Mouse (Mus musculus) heart, postnatal 0 days (tissue): ENCODE data around the gene Ezh1. TPM values are rescaled to one million over a fixed set of nuclear protein-coding genes. Genes with fewer than 3 reads are reported as not detected.
"Not testable (repeated sequence)": the region's sequence is repeated elsewhere in the genome, so short reads cannot be mapped to it uniquely, and the experiment has no call there.

Experiments used
- ATAC-seq: fragments of 200-750 bp; cut with Nextera tagmentation; 2 replicates; pipeline ENCODE4 v1.8.0; 2017; ENCODE audit warnings: low read depth, moderate number of reproducible peaks, moderate library complexity; ENCODE audit not compliant: insufficient read depth
- DNase-seq: peaks from one replicate; pipeline ENCODE4 v3.0.0-alpha.2; 2016; ENCODE audit warnings: low spot score
- H3K27ac ChIP-seq: fragments of 300-500 bp; sonication (generic); 2 replicates; pipeline ENCODE4 v1.5.1; 2014; ENCODE audit warnings: low read depth, mild to moderate bottlenecking
- H3K27me3 ChIP-seq: fragments of 300-500 bp; sonication (generic); 2 replicates; pipeline ENCODE4 v1.6.1; 2014; ENCODE audit warnings: low read length, mixed read lengths; ENCODE audit not compliant: control insufficient read depth, insufficient read depth
- H3K36me3 ChIP-seq: fragments of 300-500 bp; sonication (generic); replicated peaks from 2 replicates; pipeline ENCODE4 v1.6.1; 2014; ENCODE audit warnings: low read length, mixed read lengths; ENCODE audit not compliant: control insufficient read depth, insufficient read depth
- H3K4me1 ChIP-seq: fragments of 300-500 bp; sonication (generic); 2 replicates; pipeline ENCODE4 v1.6.1; 2014; ENCODE audit warnings: antibody characterized with exemption; ENCODE audit not compliant: control insufficient read depth, insufficient read depth
- H3K4me2 ChIP-seq: fragments of 300-500 bp; sonication (generic); 2 replicates; pipeline ENCODE4 v1.6.1; 2014; ENCODE audit warnings: low read depth, mild to moderate bottlenecking, low read length, moderate library complexity
- H3K4me3 ChIP-seq: fragments of 300-500 bp; sonication (generic); 2 replicates; pipeline ENCODE4 v1.5.1; 2014; ENCODE audit warnings: low read depth, low read length
- H3K9ac ChIP-seq: fragments of 300-500 bp; sonication (generic); replicated peaks from 2 replicates; pipeline ENCODE4 v1.6.1; 2014; ENCODE audit warnings: low read depth, low read length, mixed read lengths
- H3K9me3 ChIP-seq: fragments of 300-500 bp; sonication (generic); replicated peaks from 2 replicates; pipeline ENCODE4 v1.6.1; 2016; ENCODE audit warnings: low read length; ENCODE audit not compliant: control insufficient read depth
- CTCF ChIP-seq: IDR thresholded peaks from 2 replicates; pipeline ENCODE4 v1.5.1; 2016; ENCODE audit warnings: antibody characterized with exemption, control low read depth, low read depth
- EP300 ChIP-seq: IDR thresholded peaks from 2 replicates; pipeline ENCODE4 v1.6.1; 2016; ENCODE audit warnings: antibody characterized with exemption, low read depth
- WGBS: fragments of 180-500 bp; shearing (Covaris S2); extraction: QIAGEN DNeasy Blood & Tissue Kit; methylation state at CpG from one replicate; pipeline ENCODE4 v1.1.7; 2014; 5-methylcytosine and 5-hydroxymethylcytosine counted together
- polyA plus RNA-seq: library from polyadenylated mRNA; unstranded; fragments of >200 nt; fragmentation: Nextera tagmentation; extraction: Ambion mirVana; gene quantifications from 2 replicates; pipeline ENCODE4 v1.2.1, GENCODE M21; 2015
- total RNA-seq: library from RNA; depleted of rRNA; stranded (reverse); fragments of >200 nt; gene quantifications from 2 replicates; pipeline ENCODE4 v1.2.3, GENCODE M21; 2014; ENCODE audit warnings: low replicate concordance

The Ezh1 gene
- total and polyA plus RNA-seq, 2 experiments from 2014 or later, result 12.0 to 12.1 TPM

- no peak overlapping the region for H3K9ac ChIP-seq
- no peaks in the 10 kb centered on the region for H3K9me3 ChIP-seq
- ATAC-seq (no peak), DNase-seq (no peak)
- TF ChIP-seq CTCF (no peak), EP300 (no peak)
- no peak overlapping the region for H3K27ac ChIP-seq
- H3K4me2 ChIP-seq, result no peak overlapping the region
- peaks cover 70% of the 10 kb centered on the region for H3K36me3 ChIP-seq
- WGBS, result 54% methylated on average over 21 of the region's 21 CpGs
- peaks cover 10% of the 10 kb centered on the region for H3K4me1 ChIP-seq
- H3K4me3 ChIP-seq, result no peak overlapping the region
- no peaks in the 10 kb centered on the region for H3K27me3 ChIP-seq
These were observed 62.0 kb downstream of the Ezh1 start for GRCm38 (mm10) chr11:101164351-101164665.

GRCm38 (mm10) chr11:101163476-101164350, 62.5 kb downstream of the Ezh1 start:
- H3K36me3 ChIP-seq, result peaks cover 70% of the 10 kb centered on the region
- peaks cover 4% of the 10 kb centered on the region; the same call in 1 of the 2 replicates for H3K4me1 ChIP-seq
- no peak overlapping the region for H3K4me3 ChIP-seq
- DNase-seq (no peak), ATAC-seq (no peak; the same call in 1 of the 2 replicates)
- no peaks in the 10 kb centered on the region for H3K27me3 ChIP-seq
- no peaks in the 10 kb centered on the region for H3K9me3 ChIP-seq
- TF ChIP-seq EP300, result no peak
- no peak for TF ChIP-seq CTCF
- H3K9ac ChIP-seq, result no peak overlapping the region
- H3K4me2 ChIP-seq, result no peak overlapping the region
- 62% methylated on average over 49 of the region's 49 CpGs for WGBS
- no peak overlapping the region for H3K27ac ChIP-seq

- Histone ChIP-seq H3K4me2 (no peak overlapping the region), H3K9ac (no peak overlapping the region), H3K27ac (no peak overlapping the region), H3K36me3 (peaks cover 66% of the 10 kb centered on the region), H3K27me3 (no peaks in the 10 kb centered on the region), H3K4me3 (no peak overlapping the region), H3K9me3 (no peaks in the 10 kb centered on the region), H3K4me1 (no peaks in the 10 kb centered on the region)
- ATAC-seq, result no peak
- TF ChIP-seq CTCF, result no peak
- TF ChIP-seq EP300, result no peak
- whole genome bisulfite sequencing, result 73% methylated on average over 5 of the region's 5 CpGs
- DNase-seq, result no peak
These were observed 63.5 kb downstream of the Ezh1 start for GRCm38 (mm10) chr11:101162772-101163171.

GRCm38 (mm10) chr11:101162301-101162700, 64.0 kb downstream of the Ezh1 start:
- Histone ChIP-seq H3K36me3 (peaks cover 61% of the 10 kb centered on the region), H3K9me3 (no peaks in the 10 kb centered on the region), H3K27me3 (no peaks in the 10 kb centered on the region), H3K4me2 (no peak overlapping the region), H3K9ac (no peak overlapping the region), H3K4me3 (no peak overlapping the region), H3K27ac (no peak overlapping the region), H3K4me1 (no peaks in the 10 kb centered on the region)
- no peak for TF ChIP-seq CTCF
- no peak for TF ChIP-seq EP300
- 67% methylated on average over 5 of the region's 5 CpGs for WGBS
- ATAC-seq, result no peak
- no peak for DNase-seq

GRCm38 (mm10) chr11:101161551-101161950, 64.7 kb downstream of the Ezh1 start:
- ATAC-seq (no peak), DNase-seq (no peak)
- Histone ChIP-seq H3K36me3 (peaks cover 55% of the 10 kb centered on the region), H3K9me3 (no peaks in the 10 kb centered on the region), H3K9ac (no peak overlapping the region), H3K4me3 (no peak overlapping the region), H3K4me1 (no peaks in the 10 kb centered on the region), H3K27me3 (no peaks in the 10 kb centered on the region), H3K27ac (no peak overlapping the region), H3K4me2 (no peak overlapping the region)
- 89% methylated on average over 15 of the region's 15 CpGs for WGBS
- TF ChIP-seq EP300 (no peak), CTCF (no peak)

- peaks cover 50% of the 10 kb centered on the region for H3K36me3 ChIP-seq
- not testable (repeated sequence) for H3K27ac ChIP-seq, H3K9me3 ChIP-seq, H3K9ac ChIP-seq, H3K27me3 ChIP-seq, H3K4me3 ChIP-seq, H3K4me2 ChIP-seq, H3K4me1 ChIP-seq, ATAC-seq, DNase-seq
- 78% methylated on average over 6 of the region's 8 CpGs for WGBS
These were observed 65.2 kb downstream of the Ezh1 start for GRCm38 (mm10) chr11:101160981-101161505.

GRCm38 (mm10) chr11:101160151-101160550, 66.1 kb downstream of the Ezh1 start:
- DNase-seq, H3K4me3 ChIP-seq, H3K27ac ChIP-seq, H3K4me1 ChIP-seq, ATAC-seq, H3K9ac ChIP-seq, H3K27me3 ChIP-seq, H3K4me2 ChIP-seq, H3K9me3 ChIP-seq: not testable (repeated sequence)
- 69% methylated on average over 8 of the region's 10 CpGs for WGBS
- peaks cover 41% of the 10 kb centered on the region for H3K36me3 ChIP-seq
